Mouse (Mus musculus): ENCODE results near the gene Ctdsp2. TPM values are rescaled to one million over a fixed set of nuclear protein-coding genes. Genes with fewer than 3 reads are reported as not detected.

Ctdsp2 gene
- total RNA-seq, 2 experiments from 2014 or later: 57.6 to 61.4 TPM

GRCm38 (mm10) chr10:126987183-126988118, 8.9 kb downstream of the Ctdsp2 start:
- intact Hi-C loops (cut with DNase I): no loop called here
- no peak for DNase-seq

GRCm38 (mm10) chr10:126988513-126989165, 10.1 kb downstream of the Ctdsp2 start:
- intact Hi-C loops (cut with DNase I): no loop called here
- DNase-seq: no peak

- intact Hi-C loops (cut with DNase I): loop anchor here (2.0 kb wide), 1 partner anchor 72 kb away; no protein-coding TSS in a partner anchor
- DNase-seq: peak; percentile 92
Observed at GRCm38 (mm10) chr10:126990313-126991056, 12.0 kb downstream of the Ctdsp2 start.

- intact Hi-C loops (cut with DNase I): loop anchor here (2.0 kb wide), 1 partner anchor 73 kb away; no protein-coding TSS in a partner anchor
- no peak for DNase-seq
Observed at GRCm38 (mm10) chr10:126991676-126992075, 13.2 kb downstream of the Ctdsp2 start.

- intact Hi-C loops (cut with DNase I): no loop called here
Observed at GRCm38 (mm10) chr10:126993621-126994020, 15.1 kb downstream of the Ctdsp2 start.

GRCm38 (mm10) chr10:126997340-126998113, 19.0 kb downstream of the Ctdsp2 start:
- intact Hi-C loops (cut with DNase I): no loop called here
- peak; percentile 26 for DNase-seq

More at GRCm38 (mm10) chr10:126993621-126994020, 15.1 kb downstream of the Ctdsp2 start:
- no peak for DNase-seq

GRCm38 (mm10) chr10:127000529-127000928, 22.0 kb downstream of the Ctdsp2 start, which contains the start of gene Avil:
TSS of gene Avil (plus strand) at chr10:127000709.
- DNase-seq: no peak
- intact Hi-C loops (cut with DNase I): no loop called here

- intact Hi-C loops (cut with DNase I): no loop called here
- no peak for DNase-seq
Observed at GRCm38 (mm10) chr10:127001297-127001696, 22.8 kb downstream of the Ctdsp2 start.

GRCm38 (mm10) chr10:127002056-127002455, 23.5 kb downstream of the Ctdsp2 start:
- intact Hi-C loops (cut with DNase I): no loop called here
- no peak for DNase-seq

GRCm38 (mm10) chr10:127002765-127003164, 24.2 kb downstream of the Ctdsp2 start:
- intact Hi-C loops (cut with DNase I): no loop called here
- DNase-seq: no peak

GRCm38 (mm10) chr10:127003334-127003733, 24.8 kb downstream of the Ctdsp2 start:
- intact Hi-C loops (cut with DNase I): no loop called here
- no peak for DNase-seq

- DNase-seq: no peak
- intact Hi-C loops (cut with DNase I): no loop called here
Observed at GRCm38 (mm10) chr10:127003806-127004205, 25.3 kb downstream of the Ctdsp2 start.

- intact Hi-C loops (cut with DNase I): no loop called here
- DNase-seq: no peak
Observed at GRCm38 (mm10) chr10:127016488-127016887, 38.0 kb downstream of the Ctdsp2 start.

- intact Hi-C loops (cut with DNase I): no loop called here
Observed at GRCm38 (mm10) chr10:127017071-127017470, 38.6 kb downstream of the Ctdsp2 start.

GRCm38 (mm10) chr10:127018422-127018821, 39.9 kb downstream of the Ctdsp2 start:
- DNase-seq: no peak
- intact Hi-C loops (cut with DNase I): no loop called here

More at GRCm38 (mm10) chr10:127017071-127017470, 38.6 kb downstream of the Ctdsp2 start:
- no peak for DNase-seq

- intact Hi-C loops (cut with DNase I): loop anchor here (5.0 kb wide), 1 partner anchor 113 kb away; no protein-coding TSS in a partner anchor
Observed at GRCm38 (mm10) chr10:127030336-127031296, 52.1 kb downstream of the Ctdsp2 start, which contains the start of gene Tsfm. TSS of gene Tsfm (minus strand) at chr10:127030840.

GRCm38 (mm10) chr10:127033301-127033741, 54.8 kb downstream of the Ctdsp2 start:
- intact Hi-C loops (cut with DNase I): loop anchor here (5.0 kb wide), 1 partner anchor 116 kb away; no protein-coding TSS in a partner anchor
- no peak for DNase-seq

More at GRCm38 (mm10) chr10:127030336-127031296, 52.1 kb downstream of the Ctdsp2 start, which contains the start of gene Tsfm:
- peak; percentile 94 for DNase-seq

- DNase-seq: no peak
- intact Hi-C loops (cut with DNase I): no loop called here
Observed at GRCm38 (mm10) chr10:127036273-127036672, 57.8 kb downstream of the Ctdsp2 start.
